Mouse (Mus musculus): ENCODE measurements around the gene Sh2d4b. TPM values are rescaled to one million over a fixed set of nuclear protein-coding genes. Genes with fewer than 3 reads are reported as not detected.
A peak's percentile ranks its signal among the peaks of the same experiment; 100 is the strongest.

Gene Sh2d4b
- total and polyA plus RNA-seq, 2 experiments from 2014 or later, result 0.98 to 3.9 TPM

- DNase-seq (no peak), ATAC-seq (no peak)
- no peak overlapping the region for H3K4me3 ChIP-seq (ENCODE audit: low read depth, low read length)
- no peaks in the 10 kb centered on the region for H3K9me3 ChIP-seq (ENCODE audit: low read length)
- H3K4me1 ChIP-seq (ENCODE audit: insufficient read depth), result no peaks in the 10 kb centered on the region
- H3K9ac ChIP-seq, result no peak overlapping the region
- no peaks in the 10 kb centered on the region for H3K27me3 ChIP-seq (ENCODE audit: insufficient read depth, low read length)
- H3K27ac ChIP-seq (ENCODE audit: low read depth, low read length), result no peak overlapping the region
- H3K36me3 ChIP-seq (ENCODE audit: insufficient read depth), result 0 out of 2 replicates have a peak, but pooled peaks cover 2% of the 10 kb centered on the region
- TF ChIP-seq CTCF (IDR thresholded peaks at IDR 0.05; ENCODE audit: low read depth), result peak; percentile 12; the same call in 1 of the 2 replicates
- no peak overlapping the region for H3K4me2 ChIP-seq (ENCODE audit: low read depth)
These were observed 30.0 kb downstream of the Sh2d4b start for GRCm38 (mm10) chr14:40863022-40863421.

- no peak for ATAC-seq
- Histone ChIP-seq H3K9ac (no peak overlapping the region), H3K4me2 (ENCODE audit: low read depth) (no peak overlapping the region), H3K4me3 (ENCODE audit: low read depth, low read length) (no peak overlapping the region), H3K9me3 (ENCODE audit: low read length) (no peaks in the 10 kb centered on the region), H3K4me1 (ENCODE audit: insufficient read depth) (no peaks in the 10 kb centered on the region), H3K36me3 (ENCODE audit: insufficient read depth) (no peaks in the 10 kb centered on the region), H3K27me3 (ENCODE audit: insufficient read depth, low read length) (no peaks in the 10 kb centered on the region), H3K27ac (ENCODE audit: low read depth, low read length) (no peak overlapping the region)
- WGBS, result 75% methylated on average over 5 of the region's 5 CpGs
- no peak for DNase-seq
- TF ChIP-seq CTCF (IDR thresholded peaks at IDR 0.05; ENCODE audit: low read depth), result no peak
These were observed 40.1 kb downstream of the Sh2d4b start for GRCm38 (mm10) chr14:40852978-40853377.

- 0 out of 2 replicates have a peak, but pooled peaks cover 2% of the 10 kb centered on the region for H3K4me1 ChIP-seq (ENCODE audit: insufficient read depth)
- no peaks in the 10 kb centered on the region for H3K9me3 ChIP-seq (ENCODE audit: low read length)
- H3K9ac ChIP-seq, result no peak overlapping the region
- DNase-seq, result no peak
- H3K4me3 ChIP-seq (ENCODE audit: low read depth, low read length), result no peak overlapping the region
- no peak overlapping the region for H3K27ac ChIP-seq (ENCODE audit: low read depth, low read length)
- H3K4me2 ChIP-seq (ENCODE audit: low read depth), result no peak overlapping the region
- no peaks in the 10 kb centered on the region for H3K27me3 ChIP-seq (ENCODE audit: insufficient read depth, low read length)
- H3K36me3 ChIP-seq (ENCODE audit: insufficient read depth), result peaks cover 4% of the 10 kb centered on the region
- no peak for TF ChIP-seq CTCF (IDR thresholded peaks at IDR 0.05; ENCODE audit: low read depth)
- no peak for ATAC-seq
These were observed 55.7 kb downstream of the Sh2d4b start for GRCm38 (mm10) chr14:40837397-40837796.

- no peak for ATAC-seq
- WGBS, result 85% methylated on average over 9 of the region's 9 CpGs
- no peak overlapping the region for H3K9ac ChIP-seq
- no peak for TF ChIP-seq CTCF (IDR thresholded peaks at IDR 0.05; ENCODE audit: low read depth)
- DNase-seq, result no peak
- no peaks in the 10 kb centered on the region for H3K4me1 ChIP-seq (ENCODE audit: insufficient read depth)
- no peaks in the 10 kb centered on the region for H3K27me3 ChIP-seq (ENCODE audit: insufficient read depth, low read length)
- H3K4me3 ChIP-seq (ENCODE audit: low read depth, low read length), result no peak overlapping the region
- no peaks in the 10 kb centered on the region for H3K36me3 ChIP-seq (ENCODE audit: insufficient read depth)
- H3K4me2 ChIP-seq (ENCODE audit: low read depth), result no peak overlapping the region
- H3K9me3 ChIP-seq (ENCODE audit: low read length), result no peaks in the 10 kb centered on the region
- no peak overlapping the region for H3K27ac ChIP-seq (ENCODE audit: low read depth, low read length)
These were observed 62.6 kb downstream of the Sh2d4b start for GRCm38 (mm10) chr14:40830505-40830904.

DNA sequence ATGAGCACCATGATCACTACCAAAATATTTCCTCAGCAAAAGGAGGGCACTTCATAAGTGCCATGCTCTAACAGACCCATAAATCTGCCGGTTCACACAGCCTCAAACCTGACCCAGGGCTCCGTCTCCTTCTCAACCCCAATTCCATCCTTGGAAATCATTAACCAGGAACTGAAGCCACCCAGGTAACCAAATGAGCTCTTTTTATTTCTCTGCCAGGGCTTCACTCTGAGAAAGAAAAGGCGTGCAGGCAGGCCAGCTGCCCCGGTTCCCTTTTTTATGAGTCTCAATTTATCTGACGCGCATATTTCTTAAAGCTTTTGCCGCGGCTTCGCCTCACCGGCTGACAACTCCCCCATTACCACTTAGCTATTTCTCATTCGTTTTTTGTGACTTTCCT lies 63.0 kb downstream of the Sh2d4b start:
- Histone ChIP-seq H3K9me3 (ENCODE audit: low read length) (no peaks in the 10 kb centered on the region), H3K27ac (ENCODE audit: low read depth, low read length) (no peak overlapping the region), H3K27me3 (ENCODE audit: insufficient read depth, low read length) (no peaks in the 10 kb centered on the region), H3K4me1 (ENCODE audit: insufficient read depth) (no peaks in the 10 kb centered on the region), H3K9ac (no peak overlapping the region), H3K4me2 (ENCODE audit: low read depth) (no peak overlapping the region), H3K36me3 (ENCODE audit: insufficient read depth) (no peaks in the 10 kb centered on the region), H3K4me3 (ENCODE audit: low read depth, low read length) (no peak overlapping the region)
- DNase-seq (no peak), ATAC-seq (no peak)
- 71% methylated on average over 11 of the region's 11 CpGs for WGBS
- no peak for TF ChIP-seq CTCF (IDR thresholded peaks at IDR 0.05; ENCODE audit: low read depth)

GRCm38 (mm10) chr14:40818051-40818450 lies 75.0 kb downstream of the Sh2d4b start:
- Histone ChIP-seq H3K4me3 (ENCODE audit: low read depth, low read length) (no peak overlapping the region), H3K9me3 (ENCODE audit: low read length) (no peaks in the 10 kb centered on the region), H3K36me3 (ENCODE audit: insufficient read depth) (no peaks in the 10 kb centered on the region), H3K4me1 (ENCODE audit: insufficient read depth) (no peaks in the 10 kb centered on the region), H3K27me3 (ENCODE audit: insufficient read depth, low read length) (no peaks in the 10 kb centered on the region), H3K9ac (no peak overlapping the region), H3K27ac (ENCODE audit: low read depth, low read length) (no peak overlapping the region), H3K4me2 (ENCODE audit: low read depth) (no peak overlapping the region)
- TF ChIP-seq CTCF (IDR thresholded peaks at IDR 0.05; ENCODE audit: low read depth), result no peak
- ATAC-seq, result no peak
- no peak for DNase-seq
- WGBS, result 79% methylated on average over 2 of the region's 2 CpGs

- no peaks in the 10 kb centered on the region for H3K9me3 ChIP-seq (ENCODE audit: low read length)
- 66% methylated on average over 5 of the region's 5 CpGs for WGBS
- no peak overlapping the region for H3K9ac ChIP-seq
- H3K27ac ChIP-seq (ENCODE audit: low read depth, low read length), result no peak overlapping the region
- H3K27me3 ChIP-seq (ENCODE audit: insufficient read depth, low read length), result no peaks in the 10 kb centered on the region
- H3K4me1 ChIP-seq (ENCODE audit: insufficient read depth), result no peaks in the 10 kb centered on the region
- H3K36me3 ChIP-seq (ENCODE audit: insufficient read depth), result no peaks in the 10 kb centered on the region
- no peak for TF ChIP-seq CTCF (IDR thresholded peaks at IDR 0.05; ENCODE audit: low read depth)
- H3K4me3 ChIP-seq (ENCODE audit: low read depth, low read length), result no peak overlapping the region
- DNase-seq, result peak; percentile 66
- ATAC-seq, result peak; percentile 71
- no peak overlapping the region for H3K4me2 ChIP-seq (ENCODE audit: low read depth)
These were observed 76.4 kb downstream of the Sh2d4b start for GRCm38 (mm10) chr14:40816715-40817114.

- peak; percentile 70 for TF ChIP-seq CTCF (IDR thresholded peaks at IDR 0.05; ENCODE audit: low read depth)
- ATAC-seq, result peak; percentile 70
- DNase-seq, result peak; percentile 72
- Histone ChIP-seq H3K9me3 (ENCODE audit: low read length) (no peaks in the 10 kb centered on the region), H3K4me2 (ENCODE audit: low read depth) (no peak overlapping the region), H3K36me3 (ENCODE audit: insufficient read depth) (no peaks in the 10 kb centered on the region), H3K9ac (no peak overlapping the region), H3K27ac (ENCODE audit: low read depth, low read length) (no peak overlapping the region), H3K4me3 (ENCODE audit: low read depth, low read length) (no peak overlapping the region), H3K27me3 (ENCODE audit: insufficient read depth, low read length) (no peaks in the 10 kb centered on the region), H3K4me1 (ENCODE audit: insufficient read depth) (no peaks in the 10 kb centered on the region)
- 58% methylated on average over 1 of the region's 1 CpGs for WGBS
These were observed 101.5 kb downstream of the Sh2d4b start for GRCm38 (mm10) chr14:40791606-40792005.
